Mouse (Mus musculus) urinary bladder, adult 18-20 months (tissue): Measurements from ENCODE around the gene Fkbp10.
A peak's percentile ranks its signal among the peaks of the same experiment; 100 is the strongest.

Source experiments
- DNase-seq, 2 experiments: peaks; one replicate each; pipeline ENCODE4 v3.0.0; 2022; ENCODE audit warnings: low spot score in 2 of 2, mixed read lengths in 2 of 2

Fkbp10 gene

GRCm38 (mm10) chr11:100414914-100415822, at the start of gene Fkbp10:
TSS of gene Fkbp10 (plus strand) at chr11:100415697.
- peak in 1 of 2 experiments; percentile 65 for DNase-seq

DNA sequence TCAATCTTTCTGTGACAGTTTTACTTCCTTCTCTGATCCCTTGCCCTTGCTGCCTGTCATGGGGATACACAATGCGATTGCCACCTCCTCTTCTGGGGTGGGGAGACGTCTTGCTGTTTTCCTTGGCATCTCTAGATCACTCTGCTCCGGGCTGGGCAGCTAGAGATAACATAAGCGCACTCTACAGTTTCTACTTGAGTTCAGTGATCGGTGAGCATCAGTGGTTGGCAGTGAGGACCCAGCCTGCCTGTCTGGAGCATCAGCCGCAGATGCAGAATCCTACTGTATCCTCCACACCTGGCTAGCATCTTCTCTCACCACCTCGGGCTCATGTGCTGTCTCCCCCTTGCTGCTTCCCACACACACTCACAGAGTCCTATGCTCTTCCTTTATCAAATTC, 46.4 kb upstream of the Fkbp10 start:
- no peak for DNase-seq

- no peak for DNase-seq
Measured at GRCm38 (mm10) chr11:100369822-100370221, 45.7 kb upstream of the Fkbp10 start.

- no peak for DNase-seq
Measured at GRCm38 (mm10) chr11:100371981-100372558, 43.4 kb upstream of the Fkbp10 start.

DNA sequence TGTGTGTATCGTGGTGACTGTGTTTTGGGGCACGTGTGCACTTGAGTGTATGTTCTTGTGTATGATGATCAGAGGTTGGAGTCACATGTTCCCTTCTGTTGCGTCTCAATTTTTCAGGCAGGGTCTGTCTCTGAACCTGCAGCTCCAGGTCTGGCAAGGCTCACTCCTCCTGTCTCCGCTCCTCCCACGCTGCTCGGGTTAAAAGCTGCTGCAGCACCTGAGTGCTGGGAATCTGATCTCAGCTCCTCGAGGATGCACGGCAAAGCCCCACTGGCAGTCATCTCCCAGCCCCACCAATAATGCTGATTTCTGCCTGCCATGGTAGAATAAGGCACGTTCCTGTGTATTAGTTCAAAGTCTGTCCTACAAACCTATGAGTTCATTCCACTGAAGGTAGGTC, 40.4 kb upstream of the Fkbp10 start:
- DNase-seq, result no peak

DNA sequence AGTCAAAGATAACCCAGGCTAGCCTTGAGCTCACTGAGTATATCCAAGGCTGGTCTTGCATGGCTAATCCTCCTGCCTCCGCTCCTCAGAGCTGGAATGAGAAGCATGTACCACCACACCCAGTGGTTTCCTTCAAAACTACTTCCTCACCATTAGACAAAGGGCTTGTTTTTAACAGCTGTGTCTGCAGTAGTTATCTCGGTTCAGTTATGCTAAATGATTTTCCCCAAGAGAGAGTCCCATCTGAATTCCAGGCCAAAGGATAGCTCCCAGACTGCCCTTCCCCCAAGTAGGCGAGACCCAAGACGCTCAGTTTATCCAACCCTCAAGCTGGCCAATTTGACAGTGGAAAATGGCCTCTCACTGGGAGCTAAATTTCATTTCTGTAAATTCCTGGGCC, 39.5 kb upstream of the Fkbp10 start:
- DNase-seq, result no peak

GRCm38 (mm10) chr11:100376746-100377389, 38.6 kb upstream of the Fkbp10 start:
- no peak for DNase-seq

DNA sequence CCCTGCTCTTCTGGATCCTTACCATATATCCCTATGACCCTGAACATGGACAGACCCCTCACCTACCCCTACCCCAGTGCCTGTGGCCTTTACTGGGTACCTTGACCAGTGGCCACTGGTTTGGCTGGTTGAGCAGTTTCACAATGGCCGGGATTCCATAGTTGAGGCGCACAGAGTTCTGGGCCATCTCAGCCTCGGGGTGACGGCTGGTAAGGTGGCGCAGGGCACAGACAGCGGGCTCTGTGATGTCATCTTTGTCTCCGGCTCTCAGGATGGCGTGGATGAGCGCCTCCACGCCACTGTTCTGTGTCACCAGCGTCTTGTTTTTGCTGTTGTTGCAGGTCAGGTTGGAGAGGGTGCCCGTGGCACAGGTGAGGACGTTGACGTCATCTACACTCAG, 37.5 kb upstream of the Fkbp10 start:
- DNase-seq, result no peak

DNA sequence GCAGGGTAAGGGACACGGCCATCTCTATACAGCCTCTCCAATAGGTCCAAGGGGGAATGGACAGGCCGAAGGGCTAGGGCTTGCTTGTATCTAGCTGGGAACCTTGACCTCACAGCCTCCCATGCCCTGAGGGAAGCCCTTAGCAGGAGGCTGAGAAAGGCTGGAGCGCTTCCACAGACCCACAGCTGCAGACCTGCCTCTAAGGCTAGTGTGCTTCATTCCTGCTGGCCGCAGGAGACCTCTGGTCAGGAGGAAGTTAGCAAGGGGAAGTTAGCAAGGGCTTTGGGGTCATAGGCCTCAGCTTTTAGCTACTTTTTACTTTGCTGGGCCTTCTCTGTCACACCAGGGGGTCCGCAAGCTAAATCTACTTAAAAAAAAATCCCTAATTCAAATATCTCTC, 37.1 kb upstream of the Fkbp10 start:
- DNase-seq, result no peak

GRCm38 (mm10) chr11:100379311-100379710, 36.2 kb upstream of the Fkbp10 start:
- DNase-seq, result no peak

DNA sequence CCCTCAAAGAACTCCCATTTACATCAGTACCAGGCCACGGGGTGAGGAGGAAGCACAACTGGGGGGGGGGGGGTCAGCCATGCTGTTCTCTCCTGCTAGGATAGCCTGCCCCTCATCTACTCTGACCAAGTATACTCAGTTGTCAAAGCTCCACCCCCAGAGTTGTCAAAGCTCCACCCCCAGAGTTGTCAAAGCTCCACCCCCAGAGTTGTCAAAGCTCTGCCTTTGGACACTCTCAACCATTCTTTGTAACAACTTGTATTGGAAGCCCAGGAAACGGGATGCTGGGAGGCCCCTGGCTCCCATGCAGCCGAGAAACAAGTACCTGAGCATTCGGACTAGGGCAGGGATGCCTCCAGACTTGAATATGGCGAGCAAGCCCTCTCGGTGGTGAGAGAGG, 32.8 kb upstream of the Fkbp10 start:
- DNase-seq, result no peak

DNA sequence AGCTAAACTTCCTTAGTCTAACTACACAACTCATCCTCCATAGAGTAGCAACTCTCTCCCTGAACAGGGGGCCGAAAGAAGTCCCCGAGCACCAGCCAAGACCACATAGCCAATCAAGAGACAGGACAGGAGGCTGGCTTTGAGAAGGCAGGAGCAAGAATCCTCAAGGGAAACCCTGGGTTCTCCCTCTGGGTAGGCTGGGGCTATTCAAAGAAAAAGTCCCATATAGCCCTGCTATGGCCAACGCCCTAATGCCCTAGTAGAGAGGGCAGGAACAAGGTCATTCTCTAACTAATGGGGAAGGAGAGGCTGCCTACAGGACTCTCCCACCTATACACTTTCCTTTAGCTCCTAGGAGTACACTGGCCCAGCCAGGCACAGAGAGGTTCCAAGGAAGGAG, 30.5 kb upstream of the Fkbp10 start:
- no peak for DNase-seq

DNA sequence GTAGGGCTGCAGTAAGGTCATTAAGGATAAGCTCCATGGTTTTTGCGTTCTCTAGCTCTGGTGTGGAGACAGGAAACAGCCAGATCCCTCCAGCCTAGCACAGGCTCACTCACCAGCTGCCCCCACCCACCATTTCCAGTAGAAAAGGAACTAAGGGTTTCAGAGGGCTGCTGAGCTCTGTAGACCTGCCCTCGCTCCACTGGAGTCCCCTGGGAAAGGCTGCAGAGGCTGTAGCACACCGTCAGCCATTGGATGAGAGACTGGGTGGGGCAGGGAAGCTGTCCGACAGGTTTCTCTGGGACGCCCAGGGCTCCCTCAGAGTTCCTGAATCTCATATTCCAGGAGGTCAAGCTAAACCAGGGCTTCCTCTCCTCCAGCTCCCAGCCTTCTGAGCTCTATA, 28.9 kb upstream of the Fkbp10 start:
- peak in 1 of 2 experiments; percentile 55 for DNase-seq

DNA sequence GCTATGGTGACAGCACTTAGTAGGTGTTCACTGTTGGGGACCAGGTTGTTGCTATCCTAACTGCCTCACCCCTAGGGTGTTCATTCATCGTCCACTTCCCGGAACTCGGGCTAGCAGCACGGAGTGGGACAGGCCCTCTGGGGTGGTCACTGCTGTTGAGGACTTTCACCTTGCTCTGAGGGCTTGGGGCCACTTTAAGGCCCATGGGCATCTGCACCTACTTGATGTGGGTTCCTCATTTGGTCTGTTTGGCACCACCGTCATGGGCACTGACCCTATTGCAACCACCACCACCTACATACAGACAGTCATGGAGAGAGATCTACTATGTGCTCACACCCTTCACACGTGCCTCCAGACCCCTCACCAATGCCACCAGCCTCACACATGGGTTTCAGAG, 28.4 kb upstream of the Fkbp10 start:
- DNase-seq, result no peak

DNA sequence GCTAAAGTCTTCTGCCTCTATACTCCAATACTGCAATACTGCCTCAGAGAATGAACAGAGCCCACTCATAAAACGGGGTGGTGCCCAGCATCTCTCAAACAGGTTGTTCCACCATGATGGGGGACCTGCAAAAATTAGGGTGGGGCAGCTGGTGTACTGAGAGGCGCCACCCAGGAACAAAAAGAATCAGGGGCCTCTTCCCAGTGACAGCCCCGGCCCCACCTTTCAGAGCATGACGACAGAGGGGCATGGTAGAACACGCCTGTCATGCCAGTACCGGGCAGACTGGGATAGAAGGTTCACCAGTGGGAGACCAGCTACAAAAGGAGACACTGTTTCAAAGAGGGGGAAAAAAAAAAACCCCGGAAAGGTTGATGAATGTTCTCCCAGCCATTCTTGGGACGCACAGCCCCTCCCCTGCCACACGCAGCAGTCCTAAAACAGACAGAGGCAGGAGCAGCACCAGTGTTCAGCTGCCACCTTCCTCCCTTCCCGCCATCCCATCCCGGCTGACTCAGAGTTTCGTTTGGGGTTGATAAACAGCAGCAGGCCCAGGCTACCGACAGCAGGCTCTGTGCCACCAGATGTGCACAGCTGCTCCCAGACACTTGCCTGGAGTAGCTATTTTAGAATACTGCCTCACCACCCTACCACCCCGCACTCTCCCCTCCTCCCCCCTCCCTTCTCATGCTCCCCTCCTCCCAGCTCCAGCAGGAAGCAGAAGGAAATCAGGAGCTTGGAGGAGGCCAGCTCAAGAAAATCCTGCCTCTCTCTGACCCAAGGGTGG, 27.7 kb upstream of the Fkbp10 start:
- DNase-seq, result peak in 1 of 2 experiments; percentile 68

DNA sequence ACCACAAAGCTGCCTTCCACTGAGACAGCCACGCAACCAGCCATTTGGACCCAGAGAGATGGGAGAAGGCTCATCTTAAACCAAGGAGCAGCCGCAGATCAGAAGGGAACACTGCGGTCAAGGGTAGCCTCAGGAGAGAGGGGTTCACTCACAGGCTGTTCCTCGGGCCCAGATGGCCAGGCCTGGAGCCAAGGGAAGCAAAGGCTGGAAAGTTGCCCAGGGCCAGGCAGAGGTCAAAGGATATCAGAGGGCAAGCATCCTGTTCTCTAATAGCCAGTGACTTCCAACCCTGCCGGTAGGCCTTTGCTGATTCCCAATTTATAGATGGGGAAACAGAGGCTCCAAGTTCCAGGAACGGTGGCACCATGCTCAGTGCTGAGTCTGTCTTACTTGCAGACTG, 26.9 kb upstream of the Fkbp10 start:
- no peak for DNase-seq

- DNase-seq, result no peak
Measured at GRCm38 (mm10) chr11:100389931-100390445, 25.5 kb upstream of the Fkbp10 start.

- DNase-seq, result peak in 1 of 2 experiments; percentile 56
Measured at GRCm38 (mm10) chr11:100391081-100391883, 24.2 kb upstream of the Fkbp10 start.

DNA sequence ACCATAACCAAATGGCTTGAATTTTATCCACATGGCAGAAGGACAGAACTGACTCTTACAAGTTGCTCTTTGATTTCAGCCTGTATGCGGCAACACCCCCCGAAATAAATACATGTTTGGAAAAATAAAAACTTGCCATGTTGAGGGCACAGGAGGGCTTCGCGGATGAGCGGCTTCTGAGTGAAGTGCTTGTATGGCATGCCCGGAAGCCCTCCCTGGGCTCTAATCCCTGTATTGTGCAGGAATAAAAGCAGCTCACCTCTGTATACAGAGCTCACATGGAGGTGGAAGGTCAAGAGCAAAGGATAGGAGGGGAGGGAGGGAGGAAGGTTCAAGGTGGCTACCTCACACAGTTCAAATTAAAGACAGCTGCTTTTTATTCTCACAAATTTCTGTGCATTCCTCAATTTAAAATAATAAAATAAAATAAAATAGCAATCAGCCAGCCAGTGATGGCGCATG, 23.6 kb upstream of the Fkbp10 start:
- no peak for DNase-seq

GRCm38 (mm10) chr11:100392958-100393357, 22.5 kb upstream of the Fkbp10 start:
- no peak for DNase-seq

DNA sequence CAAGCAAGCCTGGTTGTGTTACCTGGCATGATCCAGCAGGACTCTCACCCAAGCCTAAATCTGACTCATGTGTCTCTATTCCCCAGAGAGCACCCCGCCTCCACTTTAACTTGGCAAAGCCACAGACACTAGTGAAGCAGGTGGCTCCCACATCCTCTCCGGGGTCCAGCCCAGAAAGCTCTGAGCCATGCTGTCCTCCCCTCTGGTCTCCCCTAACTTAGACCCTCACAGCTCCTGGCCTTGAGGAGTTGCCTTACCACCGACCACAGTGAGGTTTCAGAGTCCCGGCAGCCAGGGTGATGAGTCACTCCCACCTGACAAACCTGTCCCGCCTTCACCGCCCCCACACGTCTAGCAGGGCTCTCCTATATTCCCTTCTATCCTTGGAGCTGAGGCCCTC, 21.8 kb upstream of the Fkbp10 start:
- peak in 1 of 2 experiments; percentile 57 for DNase-seq
